Mouse (Mus musculus) spleen, postnatal 4 days (tissue): ENCODE measurements at regions not wholly inside any gene's neighbourhood (a gene's known extent, or its start where the extent isn't known, plus 50 kb on each side); places are given as distances from the start of the nearest gene placed in this dataset.

ENCODE experiments used
- DNase-seq, 2 experiments: peaks; one replicate each; pipeline ENCODE4 v3.0.0; 2022; ENCODE audit warnings: low spot score in 2 of 2

DNA sequence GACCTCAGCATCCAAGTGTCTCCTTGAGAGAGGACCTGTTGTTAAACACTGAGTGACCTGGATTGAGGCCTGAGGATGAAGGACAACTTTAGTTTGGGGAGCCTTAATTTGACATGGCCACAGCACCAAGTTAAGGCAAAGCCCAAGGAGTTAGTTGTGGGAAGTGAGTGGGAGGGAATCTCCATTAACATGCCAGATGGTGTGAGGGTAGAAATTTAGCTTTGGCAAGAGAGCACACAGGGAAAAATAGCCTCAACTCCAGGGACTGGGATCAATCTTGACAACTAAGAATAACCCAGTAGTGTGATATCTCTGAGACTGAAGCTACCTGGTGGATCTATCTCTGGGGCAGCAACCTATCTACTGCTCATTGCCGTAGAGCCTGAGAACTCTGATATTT, 105.4 kb downstream of the Ahr start:
- no peak for DNase-seq

DNA sequence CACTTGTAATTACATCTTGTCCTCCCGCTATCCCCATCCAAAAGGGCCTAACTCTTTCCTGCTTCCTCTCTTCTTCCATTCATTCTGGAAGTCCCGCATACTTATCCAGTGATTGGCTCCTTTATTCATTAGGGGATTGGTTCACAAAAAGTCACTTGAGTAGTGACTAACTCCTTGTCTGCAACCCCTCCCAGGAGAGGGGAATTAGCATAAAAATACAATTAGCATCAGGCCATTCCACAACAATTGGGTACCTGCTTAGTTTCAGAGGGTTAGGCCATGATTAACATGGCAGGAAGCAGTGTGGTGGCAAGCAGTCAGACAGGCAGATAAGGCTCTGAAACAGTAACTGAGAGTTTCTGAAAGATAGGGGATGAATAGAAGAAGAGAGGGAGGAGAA, 115.6 kb downstream of the Ahr start:
- no peak for DNase-seq

DNA sequence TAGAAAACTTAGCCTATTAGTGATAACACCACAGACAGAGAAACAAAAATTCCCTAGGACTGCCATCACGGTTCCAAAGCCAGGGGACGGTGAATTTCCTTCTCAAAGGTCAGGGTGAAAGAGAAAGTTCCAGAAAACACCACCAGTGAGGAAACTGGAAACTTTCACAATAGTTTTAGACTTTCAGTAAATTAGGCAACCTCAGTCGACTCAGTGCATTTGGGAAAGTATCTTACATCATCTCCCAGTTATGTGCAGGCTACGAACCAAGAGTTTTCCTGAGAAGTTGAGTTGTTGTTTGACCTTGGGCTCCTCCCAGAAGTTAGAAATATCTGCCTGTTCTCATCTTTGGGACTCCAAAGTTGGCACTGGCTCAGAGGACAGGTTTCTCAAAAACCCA, 116.9 kb downstream of the Ahr start:
- no peak for DNase-seq

DNA sequence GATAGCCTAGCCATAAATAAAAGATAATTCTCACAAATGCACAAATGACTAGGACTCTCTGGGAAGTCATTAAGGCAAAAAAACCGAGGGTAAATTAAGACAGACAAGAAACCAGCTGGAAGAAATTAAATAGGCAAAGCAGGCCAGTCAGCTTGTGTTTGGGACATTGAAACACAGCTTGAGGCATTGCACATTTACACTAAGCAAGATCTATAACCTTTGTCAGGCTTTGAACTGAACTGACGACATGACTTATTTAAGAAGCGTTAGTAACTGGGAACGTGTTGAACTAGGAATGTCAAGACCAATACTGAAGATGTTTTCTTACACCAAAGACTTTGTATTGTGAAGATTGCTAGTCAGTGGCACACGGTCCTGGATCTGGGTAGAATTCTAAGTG, 118.3 kb downstream of the Ahr start:
- DNase-seq: no peak

DNA sequence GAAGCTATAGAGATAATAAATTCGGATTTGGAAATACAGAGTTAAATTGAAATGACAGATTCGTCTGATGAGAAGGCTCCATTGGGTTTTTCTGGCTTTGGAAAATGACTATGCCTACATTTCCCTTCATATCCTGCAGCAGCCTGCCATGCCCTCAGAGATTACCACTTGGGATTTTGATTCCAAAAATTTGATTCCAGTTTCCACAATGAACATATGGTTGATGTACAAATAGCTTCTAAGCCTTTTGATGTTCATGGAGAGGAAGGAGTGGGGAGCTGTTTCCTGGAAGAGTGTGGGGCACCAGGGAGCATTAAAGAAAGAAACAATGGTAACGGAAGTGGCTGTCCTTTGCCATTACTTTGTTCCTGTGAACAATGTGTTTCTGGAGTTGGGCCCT, 122.1 kb downstream of the Ahr start:
- DNase-seq: no peak

DNA sequence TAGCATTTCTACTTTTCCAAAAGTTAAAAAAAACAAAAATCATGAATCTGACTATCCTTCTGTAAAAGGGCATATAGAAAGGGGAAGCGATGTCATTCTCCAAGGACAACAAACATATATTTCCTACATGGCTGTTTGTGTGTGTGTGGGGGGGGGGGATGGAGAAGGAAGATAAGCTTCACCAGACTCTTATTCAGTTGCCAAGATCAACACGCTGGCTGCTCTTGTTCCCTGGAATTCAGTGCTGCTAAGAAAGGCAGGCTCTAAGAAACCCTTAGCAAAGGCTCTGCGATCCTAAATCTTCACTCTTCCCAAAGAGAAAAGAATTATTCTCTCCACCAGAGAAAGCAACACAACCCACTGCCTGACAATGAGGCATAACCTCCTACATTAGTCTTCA, 126.4 kb downstream of the Ahr start:
- no peak for DNase-seq

DNA sequence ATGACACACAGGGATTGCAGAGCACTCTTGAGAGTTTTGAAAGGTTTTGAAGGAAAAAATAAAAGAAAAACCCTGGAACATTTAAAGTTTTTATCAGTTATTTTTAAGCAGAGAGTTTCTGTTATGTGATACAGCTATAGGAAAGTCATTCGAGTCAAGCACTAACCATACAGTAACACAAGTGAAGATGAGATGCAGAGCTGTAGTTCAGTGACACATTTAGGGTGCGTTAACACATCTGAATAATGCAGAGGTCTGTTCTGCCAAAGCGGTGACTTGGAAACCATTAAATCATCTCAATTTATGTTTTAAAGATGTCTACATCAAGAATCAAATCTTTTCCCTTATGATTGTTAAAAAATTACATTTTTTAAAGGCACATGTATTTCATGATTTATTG, 126.8 kb downstream of the Ahr start:
- no peak for DNase-seq

DNA sequence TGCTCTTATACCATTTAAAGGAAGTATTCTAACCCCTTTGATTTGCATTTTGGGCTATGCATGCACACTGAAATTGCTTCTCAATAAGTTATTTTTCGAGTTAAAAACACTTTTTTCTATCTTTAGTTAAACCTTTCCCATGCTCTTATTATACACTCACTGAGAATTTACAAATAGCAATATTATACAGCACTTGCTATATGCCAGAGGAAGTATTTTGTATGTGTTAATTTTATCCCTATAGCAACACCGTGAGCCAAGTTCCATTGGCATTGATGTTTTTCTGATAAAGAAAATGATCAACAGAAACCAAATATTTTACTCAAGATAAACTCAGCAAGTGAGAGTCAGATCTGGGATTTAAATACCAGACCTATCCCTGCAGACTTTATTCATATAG, 133.0 kb downstream of the Ahr start:
- no peak for DNase-seq

DNA sequence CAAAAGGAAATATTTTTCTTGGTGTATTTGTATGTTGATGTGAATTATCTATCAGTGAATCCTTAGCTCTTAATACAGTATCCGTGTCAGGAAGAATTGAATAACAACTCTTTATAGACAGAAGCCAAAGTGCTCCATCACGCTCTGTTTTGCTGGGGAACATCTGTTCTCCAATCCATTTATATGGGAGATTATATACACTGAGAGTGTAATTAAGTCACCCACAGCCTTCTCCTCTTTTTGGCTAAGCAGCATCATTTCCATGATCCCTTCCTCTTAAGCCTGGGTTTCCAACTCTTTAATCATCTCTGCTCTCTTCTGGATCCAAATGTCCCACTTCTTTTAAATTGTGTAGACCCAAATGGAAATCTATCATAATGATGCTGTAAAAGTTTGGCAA, 133.6 kb downstream of the Ahr start:
- no peak for DNase-seq

DNA sequence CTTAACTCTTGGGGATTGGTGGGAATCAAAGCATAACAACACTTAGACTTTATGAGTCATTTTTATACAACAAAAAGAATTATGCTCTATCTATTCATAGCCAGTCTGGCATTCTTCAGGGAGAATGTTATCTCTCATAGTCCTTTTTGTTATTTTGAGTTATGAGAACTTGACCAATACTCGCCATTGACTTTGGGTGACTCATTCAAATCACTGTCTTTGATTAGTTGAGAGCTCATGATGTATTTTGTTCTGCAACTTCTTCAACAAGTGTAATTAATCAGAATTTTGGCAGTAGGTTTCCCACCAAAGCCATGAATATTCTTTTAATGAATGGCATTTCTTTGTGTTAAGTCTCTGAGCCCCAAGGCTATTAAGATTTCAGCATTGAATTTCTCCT, 139.6 kb downstream of the Ahr start:
- DNase-seq: no peak

DNA sequence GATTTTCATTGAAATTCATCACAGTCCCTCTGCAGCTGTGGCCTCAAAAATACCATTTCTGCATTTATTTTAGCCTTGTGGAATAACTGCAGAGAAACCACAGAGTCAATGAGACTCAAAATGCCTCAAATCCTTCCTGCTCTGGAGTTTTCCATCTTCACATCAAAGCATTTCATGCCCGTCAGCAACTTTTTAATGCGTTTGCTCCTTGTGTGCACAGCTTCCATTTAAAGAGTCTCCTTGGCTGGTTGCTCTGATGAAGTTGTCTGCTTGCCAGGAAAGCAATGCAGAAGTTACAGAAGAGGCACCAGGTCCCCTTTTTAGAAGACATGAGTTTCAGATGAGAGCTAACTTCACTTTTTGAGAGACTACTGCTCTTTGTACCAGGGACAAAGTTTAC, 142.7 kb downstream of the Ahr start:
- no peak for DNase-seq

DNA sequence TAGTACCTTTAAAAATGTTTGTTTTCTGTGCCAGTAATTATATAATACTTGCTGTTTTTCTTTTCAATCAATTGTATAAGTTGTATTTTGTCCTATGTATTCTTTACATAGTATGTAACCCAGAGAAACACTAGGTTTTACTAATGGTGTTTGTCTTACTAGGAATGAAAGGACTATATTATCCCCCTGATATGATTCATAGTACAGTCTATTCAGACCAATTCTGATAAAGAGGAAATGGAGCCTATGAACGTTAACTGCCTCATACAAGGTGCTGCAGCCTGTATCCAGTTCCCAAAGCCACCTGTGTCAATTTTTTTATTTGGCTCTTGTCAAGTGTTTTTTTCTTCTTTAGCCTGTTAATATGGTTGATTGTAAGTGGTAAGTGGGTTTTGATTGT, 144.6 kb downstream of the Ahr start:
- DNase-seq: no peak

DNA sequence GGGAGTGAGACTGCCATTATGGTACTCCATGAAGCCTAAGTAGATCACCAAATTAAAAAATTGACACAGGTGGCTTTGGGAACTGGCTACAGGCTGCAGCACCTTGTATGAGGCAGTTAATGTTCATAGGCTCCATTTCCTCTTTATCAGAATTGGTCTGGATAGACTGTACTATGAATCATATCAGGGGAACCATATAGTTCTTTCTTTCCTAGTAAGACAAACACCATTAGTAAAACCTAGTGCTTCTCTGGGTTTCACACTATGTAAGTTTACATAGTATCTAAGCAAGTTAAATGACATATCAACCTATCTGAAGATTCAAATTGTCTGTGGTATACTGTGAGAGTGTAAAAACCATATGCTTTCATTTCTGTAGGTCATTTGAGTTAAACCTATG, 145.0 kb downstream of the Ahr start:
- DNase-seq: no peak

DNA sequence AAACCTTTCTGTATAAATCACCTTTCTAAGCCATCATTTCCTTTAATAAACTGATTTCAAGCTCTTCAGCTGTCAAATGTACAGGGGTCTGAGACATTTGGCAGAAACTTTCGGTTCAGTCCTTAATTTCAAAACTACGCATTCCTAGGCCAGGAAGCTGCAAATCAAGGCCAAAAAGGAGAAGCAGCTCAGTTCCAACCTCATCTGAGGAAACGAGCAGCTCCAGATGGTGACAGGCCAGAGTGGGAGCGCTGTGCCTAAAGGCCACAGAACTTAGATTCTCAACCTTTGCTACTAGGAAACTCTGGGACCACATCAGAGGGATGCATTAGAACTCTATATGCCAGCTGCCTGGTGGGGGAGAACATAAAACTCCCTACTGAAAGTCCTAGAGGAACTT, 150.6 kb downstream of the Ahr start:
- no peak for DNase-seq

DNA sequence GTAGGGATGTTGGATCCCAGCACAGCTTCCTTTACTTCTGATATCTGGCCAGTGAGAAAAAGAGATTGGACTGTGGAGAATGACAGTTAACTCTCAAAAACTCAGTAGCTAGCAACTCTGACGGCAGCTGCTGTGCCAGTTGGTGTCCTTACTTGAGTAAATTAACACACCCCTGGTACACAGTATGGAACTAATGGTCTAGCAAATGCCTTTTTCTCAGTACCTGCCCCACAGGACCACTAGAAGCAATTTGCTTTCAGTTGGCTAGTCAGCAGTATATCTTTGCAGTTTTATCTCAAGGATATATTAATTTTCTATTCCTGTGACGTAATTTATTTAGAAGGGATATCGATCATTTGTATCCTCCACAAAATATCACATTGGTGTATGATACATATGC, 157.6 kb downstream of the Ahr start:
- no peak for DNase-seq

DNA sequence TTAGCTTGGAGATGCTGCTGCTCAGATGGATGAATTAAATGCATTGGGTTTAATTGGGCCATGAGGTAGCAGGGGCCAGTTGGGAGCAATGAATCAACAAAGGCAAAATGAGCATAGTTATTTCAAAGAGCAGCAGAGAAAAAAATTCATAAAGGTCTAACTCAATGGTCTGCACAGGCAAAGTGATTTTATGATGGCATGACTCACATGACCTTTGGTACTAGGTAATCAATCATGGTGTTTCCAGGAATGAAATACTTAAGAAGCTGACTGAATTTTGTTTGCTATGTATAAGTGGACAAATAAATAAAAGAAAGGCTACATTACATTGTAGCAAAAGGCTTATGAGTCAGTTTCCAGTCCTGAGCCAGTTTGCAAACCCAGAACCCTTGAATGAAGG, 158.5 kb downstream of the Ahr start:
- no peak for DNase-seq

DNA sequence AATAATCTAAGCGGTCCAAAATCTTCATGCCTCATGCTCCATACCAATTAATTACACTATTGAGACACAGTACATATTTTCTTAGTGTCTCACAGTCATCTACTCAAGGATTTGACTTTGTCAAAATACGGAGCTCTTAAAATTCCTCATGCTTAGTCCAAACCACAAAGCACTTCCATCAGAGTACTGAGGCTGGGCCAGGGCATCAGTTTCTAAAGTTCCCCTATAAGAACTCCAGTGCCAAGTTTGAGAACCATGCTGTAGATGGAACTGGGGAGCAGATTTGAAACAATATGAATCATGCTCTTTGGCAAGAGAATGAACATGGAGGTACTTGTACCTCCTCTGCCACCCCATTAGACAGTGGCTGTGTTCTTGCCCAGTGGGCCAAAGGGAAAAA, 176.9 kb downstream of the Ahr start:
- no peak for DNase-seq

DNA sequence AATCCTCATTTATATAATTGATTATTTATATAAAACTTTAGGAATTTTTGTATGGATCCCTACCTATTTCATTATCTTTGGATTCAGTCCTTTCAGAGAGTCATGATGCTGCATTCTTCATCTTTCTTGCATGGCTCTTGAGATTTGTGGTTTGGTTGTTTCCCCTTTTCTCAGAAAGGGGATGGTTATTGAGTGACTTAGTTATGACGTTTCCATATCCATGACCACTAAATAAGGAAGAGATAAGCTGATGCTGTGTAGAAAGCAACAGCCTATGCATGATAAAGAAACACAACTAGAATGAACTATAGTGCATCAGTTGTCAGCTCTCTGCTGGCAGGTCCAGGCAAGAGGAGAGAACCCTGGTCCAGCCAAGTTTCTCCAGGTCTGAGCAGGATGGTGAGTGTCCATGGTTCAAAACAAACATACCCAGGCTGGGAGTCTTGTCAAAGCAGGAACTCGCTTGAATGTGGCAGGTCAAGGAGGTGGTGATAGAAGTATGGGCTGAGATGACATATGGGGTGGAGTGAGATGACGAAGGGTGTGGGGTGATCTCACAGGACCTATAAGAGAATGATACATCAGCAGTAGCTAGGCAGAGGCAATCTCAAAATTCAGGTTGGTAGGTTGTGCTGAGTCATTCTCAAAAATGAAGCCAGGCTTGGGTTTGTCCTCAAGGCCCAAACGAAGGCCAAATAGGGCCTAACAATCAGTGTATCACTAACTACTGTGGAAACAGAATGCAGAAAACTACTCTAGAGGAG, 196.5 kb downstream of the Ahr start:
- no peak for DNase-seq

DNA sequence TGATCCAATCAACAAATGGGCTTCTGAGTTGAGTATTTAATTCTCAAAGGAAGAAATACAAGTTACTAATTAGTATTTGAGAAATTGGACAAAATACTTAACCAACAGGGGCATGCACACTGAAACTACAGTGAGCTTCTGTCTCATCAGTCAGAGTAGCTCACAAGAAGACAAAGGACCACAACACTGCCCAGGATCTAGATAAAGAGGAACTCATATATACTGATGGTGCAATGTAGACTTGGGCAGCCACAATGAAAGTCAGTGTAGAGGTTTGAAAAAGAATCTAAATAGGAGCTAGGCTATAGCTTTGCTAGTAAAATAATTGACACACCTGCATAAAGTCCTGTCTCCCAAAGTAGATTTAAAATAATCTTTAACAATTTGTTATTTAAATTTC, 198.5 kb downstream of the Ahr start:
- no peak for DNase-seq

DNA sequence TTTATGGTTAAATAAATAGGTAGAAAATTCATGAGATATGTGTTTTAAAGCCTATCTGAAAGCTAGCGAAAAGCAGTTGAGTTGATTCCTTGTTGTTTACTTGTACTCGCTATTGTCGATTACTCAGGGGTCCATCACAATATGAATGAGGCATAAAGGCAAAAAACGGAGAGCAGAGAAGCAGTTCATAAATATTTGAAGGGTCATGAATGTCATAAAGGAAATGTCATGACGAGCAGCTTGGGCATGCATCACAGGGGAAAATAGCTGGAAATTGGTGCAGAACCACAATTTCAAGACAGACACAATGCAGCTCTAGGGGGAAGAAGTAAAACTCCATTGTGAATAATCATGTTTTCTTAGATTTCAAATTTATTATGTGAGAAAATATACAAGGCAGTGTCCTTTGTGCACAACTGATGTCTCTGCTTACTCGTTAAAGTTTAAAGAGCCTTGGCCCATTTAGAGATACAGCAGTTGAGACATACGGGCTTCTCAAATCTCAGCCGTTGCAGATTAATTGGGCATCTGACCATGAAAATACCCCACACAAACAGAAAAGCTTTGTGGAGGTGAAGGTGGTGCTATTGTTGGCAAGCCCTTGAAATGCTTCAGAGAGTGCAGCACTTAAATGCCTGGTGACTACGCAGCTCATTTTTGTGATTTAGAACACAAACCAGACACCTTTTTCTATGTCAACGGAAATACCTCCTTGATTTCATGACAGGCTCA, 200.3 kb downstream of the Ahr start:
- DNase-seq: no peak

DNA sequence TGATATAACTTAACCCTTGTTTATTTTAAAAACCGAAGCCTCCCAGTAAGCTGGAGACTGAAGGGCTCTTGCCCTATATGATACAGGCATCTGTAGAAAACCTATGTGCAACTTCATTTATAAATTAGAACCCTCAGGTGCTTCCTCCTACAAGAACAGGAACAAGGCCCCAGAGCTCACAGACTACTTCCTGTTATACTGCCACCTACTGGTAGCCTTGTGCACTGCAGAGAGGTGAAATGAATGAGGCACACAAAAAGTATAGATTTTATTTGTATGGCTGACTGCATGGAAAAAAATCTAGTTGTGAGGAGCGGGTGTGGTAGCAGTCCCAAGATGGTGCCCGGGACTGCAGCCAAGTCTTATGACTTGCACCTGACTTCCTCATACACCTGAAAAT, 203.5 kb downstream of the Ahr start:
- DNase-seq: peak; percentile 21 to 67

DNA sequence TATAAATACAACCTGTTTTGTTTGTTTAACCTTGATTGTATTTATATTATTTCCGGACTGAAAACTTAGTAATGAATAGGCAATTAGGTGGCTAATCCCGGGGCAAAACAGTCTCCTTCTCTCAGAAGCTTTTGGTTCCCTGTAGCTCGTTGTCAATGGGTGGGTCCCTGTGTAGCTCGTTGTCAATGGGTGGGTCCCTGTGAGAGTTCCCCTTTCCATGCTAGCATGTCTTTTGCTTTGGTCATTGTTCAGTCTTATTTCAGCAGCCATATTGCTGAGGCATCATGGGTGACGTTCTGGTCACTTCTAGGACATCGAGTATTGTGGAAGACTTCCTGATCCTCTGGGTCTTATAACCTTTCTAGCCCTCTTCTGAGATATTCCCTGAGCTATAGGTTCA, 205.1 kb downstream of the Ahr start:
- DNase-seq: no peak

DNA sequence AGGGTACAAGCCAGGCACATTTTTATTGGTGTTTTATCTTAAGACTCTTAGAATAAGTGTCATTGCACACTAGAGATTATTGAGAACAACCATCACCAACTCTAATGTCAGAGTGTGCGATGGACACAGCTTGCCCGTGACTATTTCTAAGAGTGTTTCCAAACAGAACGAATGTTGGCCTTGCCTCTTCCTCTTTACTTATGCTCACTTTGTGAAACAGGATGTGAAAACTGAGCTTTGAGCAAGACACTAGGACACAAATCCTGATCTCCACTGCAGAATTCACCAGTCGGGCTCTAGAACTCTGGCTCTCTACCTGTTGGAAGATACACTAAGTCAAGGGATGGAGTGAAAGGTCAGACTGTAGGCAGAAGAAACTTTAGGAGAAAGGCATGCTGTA, 215.3 kb downstream of the Ahr start:
- DNase-seq: no peak

DNA sequence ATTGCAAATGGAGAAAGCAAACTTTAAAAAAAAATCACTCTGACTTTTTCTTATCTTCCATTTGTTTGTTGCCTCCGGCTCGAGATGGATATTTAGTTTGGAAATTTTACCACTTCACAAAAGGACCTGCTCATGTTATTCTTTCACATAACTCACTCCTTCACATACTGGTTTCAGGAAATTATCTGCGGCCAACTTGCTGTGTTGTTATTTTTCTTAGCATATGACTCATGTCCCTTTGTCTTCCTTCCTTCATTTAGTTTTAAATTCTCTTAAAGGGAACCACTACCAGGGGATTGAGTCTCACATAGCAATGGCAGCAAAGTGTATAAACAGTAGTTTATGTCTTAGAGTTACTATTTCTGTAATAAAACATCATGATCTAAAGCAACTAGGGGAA, 217.8 kb downstream of the Ahr start:
- DNase-seq: no peak
